Mouse (Mus musculus) thymus, adult 2 months (tissue): Measurements from ENCODE around the gene Bmpr2.

Experiments used
- CTCF ChIP-seq: fragments of 200-500 bp; IDR thresholded peaks from 2 replicates; pipeline ENCODE4 v1.5.1; 2012; ENCODE audit warnings: mild to moderate bottlenecking, control low read depth, low read length, moderate library complexity, borderline replicate concordance; ENCODE audit not compliant: control insufficient read depth, poor library complexity, insufficient read depth; ENCODE audit errors: extremely low read depth
- POLR2A ChIP-seq: fragments of 200-500 bp; IDR thresholded peaks from 2 replicates; pipeline ENCODE4 v1.6.1; 2012; ENCODE audit warnings: mild to moderate bottlenecking, low read length, control low read depth, moderate library complexity; ENCODE audit not compliant: control insufficient read depth, poor library complexity, insufficient read depth; ENCODE audit errors: extremely low read depth

DNA sequence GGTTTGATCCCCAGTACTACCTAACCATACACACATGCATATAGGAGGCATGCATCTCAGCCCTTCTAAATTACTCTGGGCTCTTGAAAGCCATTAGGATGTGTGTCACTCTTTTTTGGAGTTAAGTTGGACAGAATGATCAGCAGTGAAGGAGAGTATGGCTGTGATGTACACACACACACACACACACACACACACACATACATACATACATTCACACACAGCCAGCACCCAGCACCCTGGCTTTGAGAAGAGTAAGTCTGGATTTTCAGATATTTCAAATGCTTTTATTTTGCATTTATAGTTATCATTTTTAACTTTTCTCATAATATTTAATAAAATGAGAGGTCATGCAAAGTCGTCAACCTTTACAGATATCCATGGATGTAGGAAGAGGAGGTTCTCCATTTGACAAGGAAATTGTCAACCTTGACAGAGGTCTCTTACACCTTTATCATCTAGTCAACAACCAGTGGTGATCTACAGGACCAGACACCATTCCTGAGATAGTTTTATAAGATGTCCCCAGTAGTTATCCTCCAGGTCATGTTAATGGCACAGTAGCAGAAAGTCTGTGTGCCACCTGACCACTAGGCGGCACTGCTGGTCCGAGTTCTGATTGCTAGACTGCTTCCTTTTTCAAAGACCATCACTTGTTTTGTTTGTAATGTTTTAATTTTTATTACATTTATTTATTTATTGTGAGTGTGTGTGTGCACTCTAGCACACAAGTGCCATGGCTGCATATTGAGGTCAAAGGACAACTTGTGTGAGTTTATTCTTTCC is 120.3 kb downstream of the Bmpr2 start:
- TF ChIP-seq POLR2A = no peak
- TF ChIP-seq CTCF = no peak
